In genomic region chr5:149513438-149514086, GRCm38 (mm10) we compare ENCODE assay signal across 10 mouse cellular contexts. TPM values are rescaled to one million over a fixed set of nuclear protein-coding genes. Genes with fewer than 3 reads are reported as not detected.
DNase-seq lines count a peak whose midpoint lies in the region; ATAC-seq and TF ChIP-seq lines count a peak whose summit lies in the region.
"Had no signal": no experiment of that assay in that cellular context is flagged by ENCODE, and none has a peak within 500 bp of the region (broad histone marks: within the 10 kb centered on the region; RNA-seq: fewer than 3 reads in every experiment).

No protein-coding gene starts in this region.

- peak overlapping the region; percentile 86; the same call in 1 of the 2 replicates for H3K27ac ChIP-seq in heart, embryonic 10.5 days
- H3K27ac ChIP-seq in lung, postnatal 0 days (ENCODE audit: low read length), result peak overlapping the region; percentile 7; the same call in 1 of the 2 replicates
- peak overlapping the region; percentile 85 for H3K27ac ChIP-seq in limb, embryonic 13.5 days
- H3K27ac ChIP-seq in stomach, postnatal 0 days (replicated peaks), result peak overlapping the region; percentile 61
- H3K27ac ChIP-seq in liver, embryonic 12.5 days, result no peak overlapping the region

- no peak for TF ChIP-seq CTCF in lung, postnatal 0 days (IDR thresholded peaks at IDR 0.05)
- TF ChIP-seq CTCF in stomach, postnatal 0 days (IDR thresholded peaks at IDR 0.05; ENCODE audit: low read depth), result no peak

- ATAC-seq in lung, postnatal 0 days, result 0 out of 2 replicates have a peak, but pooled peaks have one; percentile 9
- peak; percentile 21; the same call in 1 of the 2 replicates for ATAC-seq in limb, embryonic 13.5 days (ENCODE audit: low FRiP score, low read depth)
- ATAC-seq in stomach, postnatal 0 days (ENCODE audit: low FRiP score, low TSS enrichment), result no peak
- ATAC-seq in liver, embryonic 12.5 days, result no peak

- 51% methylated on average over 9 of the region's 9 CpGs for WGBS in heart, embryonic 10.5 days
- WGBS in lung, postnatal 0 days, result 34% methylated on average over 9 of the region's 9 CpGs
- WGBS in limb, embryonic 13.5 days, result 43% methylated on average over 9 of the region's 9 CpGs
- 48% methylated on average over 9 of the region's 9 CpGs for WGBS in stomach, postnatal 0 days
- WGBS in liver, embryonic 12.5 days (ENCODE audit: insufficient replicate concordance), result 53% methylated on average over 9 of the region's 9 CpGs

- no peak for TF ChIP-seq EP300 in lung, postnatal 0 days (IDR thresholded peaks at IDR 0.05)
- no peak for TF ChIP-seq EP300 in stomach, postnatal 0 days (optimal IDR thresholded peaks at IDR 0.05)

- DNase-seq in heart, embryonic 10.5 days (ENCODE audit: low spot score), result no peak
- no peak for DNase-seq in heart, postnatal 25 days (ENCODE audit: low spot score)
- DNase-seq in lung, postnatal 0 days (ENCODE audit: low spot score), result no peak
- no peak for DNase-seq in lung, postnatal 25 days (ENCODE audit: low spot score)
- DNase-seq in stomach, postnatal 0 days (ENCODE audit: low spot score), result no peak
- DNase-seq in embryo, embryonic 10.5 days (ENCODE audit: low spot score), result no peak

- 0 out of 2 replicates have a peak overlapping the region, but pooled peaks have one; percentile 43 for H3K4me3 ChIP-seq in heart, embryonic 10.5 days
- no peak overlapping the region for H3K4me3 ChIP-seq in lung, postnatal 0 days (ENCODE audit: low read depth, low read length)
- H3K4me3 ChIP-seq in limb, embryonic 13.5 days, result 0 out of 2 replicates have a peak overlapping the region, but pooled peaks have one; percentile 11
- H3K4me3 ChIP-seq in stomach, postnatal 0 days (ENCODE audit: low read depth, low read length), result no peak overlapping the region
- H3K4me3 ChIP-seq in liver, embryonic 12.5 days, result no peak overlapping the region
- H3K4me3 ChIP-seq: erythroblast, embryonic 14.5 days had no signal

- H3K4me2 ChIP-seq in lung, postnatal 0 days (replicated peaks; ENCODE audit: low read depth, low read length), result peak overlapping the region; percentile 46
- H3K4me2 ChIP-seq in limb, embryonic 13.5 days (replicated peaks), result peak overlapping the region; percentile 55
- peak overlapping the region; percentile 37; the same call in 1 of the 2 replicates for H3K4me2 ChIP-seq in stomach, postnatal 0 days (replicated peaks; ENCODE audit: low read depth)
- H3K4me2 ChIP-seq in liver, embryonic 12.5 days, result no peak overlapping the region

- no peaks in the 10 kb centered on the region; the same call in 1 of the 2 replicates for H3K27me3 ChIP-seq in heart, embryonic 10.5 days (ENCODE audit: insufficient read depth, poor library complexity, severe bottlenecking)
- no peaks in the 10 kb centered on the region for H3K27me3 ChIP-seq in lung, postnatal 0 days (replicated peaks; ENCODE audit: insufficient read depth, low read length)
- H3K27me3 ChIP-seq in limb, embryonic 13.5 days, result no peaks in the 10 kb centered on the region
- H3K27me3 ChIP-seq in stomach, postnatal 0 days (ENCODE audit: control insufficient read depth, insufficient read depth, low read length), result no peaks in the 10 kb centered on the region
- no peaks in the 10 kb centered on the region for H3K27me3 ChIP-seq in liver, embryonic 12.5 days (replicated peaks)

- H3K36me3 ChIP-seq in heart, embryonic 10.5 days, result no peaks in the 10 kb centered on the region
- no peaks in the 10 kb centered on the region for H3K36me3 ChIP-seq in lung, postnatal 0 days (ENCODE audit: insufficient read depth, low read length)
- no peaks in the 10 kb centered on the region for H3K36me3 ChIP-seq in limb, embryonic 13.5 days
- H3K36me3 ChIP-seq in stomach, postnatal 0 days (ENCODE audit: control insufficient read depth, insufficient read depth, low read length), result no peaks in the 10 kb centered on the region
- no peaks in the 10 kb centered on the region for H3K36me3 ChIP-seq in liver, embryonic 12.5 days

- H3K4me1 ChIP-seq in heart, embryonic 10.5 days, result peaks cover 33% of the 10 kb centered on the region
- peaks cover 7% of the 10 kb centered on the region; the same call in 1 of the 2 replicates for H3K4me1 ChIP-seq in lung, postnatal 0 days (ENCODE audit: insufficient read depth, low read depth, low read length)
- peaks cover 26% of the 10 kb centered on the region for H3K4me1 ChIP-seq in limb, embryonic 13.5 days
- no peaks in the 10 kb centered on the region; the same call in none of the 2 replicates for H3K4me1 ChIP-seq in stomach, postnatal 0 days (replicated peaks; ENCODE audit: control insufficient read depth, insufficient read depth)
- no peaks in the 10 kb centered on the region for H3K4me1 ChIP-seq in liver, embryonic 12.5 days

- no peak overlapping the region for H3K9ac ChIP-seq in lung, postnatal 0 days (replicated peaks; ENCODE audit: low read depth)
- no peak overlapping the region for H3K9ac ChIP-seq in limb, embryonic 13.5 days
- H3K9ac ChIP-seq in stomach, postnatal 0 days (ENCODE audit: low read length), result peak overlapping the region; percentile 1; the same call in 1 of the 2 replicates
- H3K9ac ChIP-seq in liver, embryonic 12.5 days, result no peak overlapping the region

- H3K9me3 ChIP-seq in heart, embryonic 10.5 days, result no peaks in the 10 kb centered on the region
- no peaks in the 10 kb centered on the region for H3K9me3 ChIP-seq in lung, postnatal 0 days (ENCODE audit: low read length)
- H3K9me3 ChIP-seq in limb, embryonic 13.5 days, result no peaks in the 10 kb centered on the region
- no peaks in the 10 kb centered on the region for H3K9me3 ChIP-seq in stomach, postnatal 0 days (ENCODE audit: control insufficient read depth, low read length)
- no peaks in the 10 kb centered on the region for H3K9me3 ChIP-seq in liver, embryonic 12.5 days (replicated peaks)

- intact Hi-C loops in heart, postnatal 25 days (cut with DNase I), result no loop called here

RNA-seq across cellular contexts. Expression of gene Wdr95, which starts 14.9 kb away (rescaled TPM):
- polyA plus RNA-seq in heart, embryonic 10.5 days (2016; fragmentation: Nextera tagmentation; extraction: Ambion mirVana), result not detected in 2 replicates
- not detected for total RNA-seq in heart, postnatal 25 days (2021)
- polyA plus RNA-seq in lung, postnatal 0 days (2015; fragmentation: Nextera tagmentation; extraction: Ambion mirVana), result 0.29 and 0.36 TPM in 2 replicates
- 0.08 and 0.34 TPM in 2 replicates for polyA plus RNA-seq in limb, embryonic 13.5 days (2015; fragmentation: Nextera tagmentation; extraction: Ambion mirVana)
- polyA plus RNA-seq in stomach, postnatal 0 days (2015; fragmentation: Nextera tagmentation; extraction: Ambion mirVana), result not detected in 2 replicates
- polyA plus RNA-seq in liver, embryonic 12.5 days (2016; fragmentation: Nextera tagmentation; extraction: Ambion mirVana), result not detected in 2 replicates
- polyA plus RNA-seq: erythroblast, embryonic 14.5 days; liver, embryonic 11.5 days had no signal

Comparison
In these comparisons a context has a peak if more than half of its experiments do, and no peak if none do; other contexts are left out.
1. H3K4me3 ChIP-seq: peak in heart, embryonic 10.5 days (single experiment) and limb, embryonic 13.5 days (single experiment); none in lung, postnatal 0 days (single experiment), stomach, postnatal 0 days (single experiment) and liver, embryonic 12.5 days (single experiment).
2. ATAC-seq: peak in lung, postnatal 0 days (single experiment) and limb, embryonic 13.5 days (single experiment); none in stomach, postnatal 0 days (single experiment) and liver, embryonic 12.5 days (single experiment).